Mouse (Mus musculus): ENCODE measurements around the gene Vars2.

Vars2 gene

GRCm38 (mm10) chr17:35635202-35635601, 32.2 kb downstream of the Vars2 start:
- DNase-seq (ENCODE audit: low read depth, low spot score): no peak

- no peak for DNase-seq (ENCODE audit: low read depth, low spot score)
Measured at GRCm38 (mm10) chr17:35633992-35634391, 33.4 kb downstream of the Vars2 start.

GRCm38 (mm10) chr17:35626537-35626936, 40.9 kb downstream of the Vars2 start, which contains the start of gene Gm9573:
Gm9573 (minus strand) TSS chr17:35626637.
- no peak for DNase-seq (ENCODE audit: low read depth, low spot score)

GRCm38 (mm10) chr17:35617127-35617526, 50.3 kb downstream of the Vars2 start:
- DNase-seq (ENCODE audit: low read depth, low spot score): no peak
